In genomic region chr7:28950346-28951037, GRCm38 (mm10) we compare ENCODE assay signal across 14 mouse cellular contexts. TPM values are rescaled to one million over a fixed set of nuclear protein-coding genes. Genes with fewer than 3 reads are reported as not detected.
DNase-seq lines count a peak whose midpoint lies in the region; ATAC-seq lines count a peak whose summit lies in the region.
"Had no signal": no experiment of that assay in that cellular context is flagged by ENCODE, and none has a peak within 500 bp of the region (broad histone marks: within the 10 kb centered on the region; RNA-seq: fewer than 3 reads in every experiment).

No protein-coding gene starts in this region.

- H3K9ac ChIP-seq in hindbrain, embryonic 11.5 days (ENCODE audit: low read depth, low read length) = no peak overlapping the region
- H3K9ac ChIP-seq in embryonic facial prominence, embryonic 13.5 days = no peak overlapping the region
- H3K9ac ChIP-seq in limb, embryonic 15.5 days = no peak overlapping the region
- H3K9ac ChIP-seq: hindbrain, embryonic 14.5 days; kidney, embryonic 15.5 days; neural tube, embryonic 13.5 days had no signal

- H3K27me3 ChIP-seq in hindbrain, embryonic 10.5 days (ENCODE audit: insufficient read depth, poor library complexity, severe bottlenecking) = no peaks in the 10 kb centered on the region
- H3K27me3 ChIP-seq in hindbrain, embryonic 11.5 days (ENCODE audit: control insufficient read depth, insufficient read depth, low read length) = no peaks in the 10 kb centered on the region
- no peaks in the 10 kb centered on the region for H3K27me3 ChIP-seq in embryonic facial prominence, embryonic 13.5 days
- H3K27me3 ChIP-seq in limb, embryonic 15.5 days = no peaks in the 10 kb centered on the region
- H3K27me3 ChIP-seq: kidney, embryonic 15.5 days; neural tube, embryonic 13.5 days had no signal

- no peak for ATAC-seq in hindbrain, embryonic 11.5 days (ENCODE audit: low FRiP score)
- ATAC-seq in embryonic facial prominence, embryonic 13.5 days (ENCODE audit: insufficient number of reproducible peaks, insufficient read depth, low FRiP score, low TSS enrichment, low read depth) = no peak
- ATAC-seq in limb, embryonic 15.5 days (ENCODE audit: insufficient number of reproducible peaks, low FRiP score, low TSS enrichment, low read depth) = no peak
- ATAC-seq: activated CD4-positive, CD25-positive, alpha-beta regulatory T cell, adult 4 months had no signal

- no peak overlapping the region for H3K4me2 ChIP-seq in hindbrain, embryonic 11.5 days (replicated peaks; ENCODE audit: low read depth, low read length)
- H3K4me2 ChIP-seq in embryonic facial prominence, embryonic 13.5 days = no peak overlapping the region
- H3K4me2 ChIP-seq in limb, embryonic 15.5 days = no peak overlapping the region
- H3K4me2 ChIP-seq: hindbrain, embryonic 14.5 days; kidney, embryonic 15.5 days; neural tube, embryonic 13.5 days had no signal

- peaks cover 41% of the 10 kb centered on the region for H3K36me3 ChIP-seq in hindbrain, embryonic 10.5 days
- H3K36me3 ChIP-seq in hindbrain, embryonic 11.5 days (ENCODE audit: control insufficient read depth, insufficient read depth, low read length) = no peaks in the 10 kb centered on the region
- H3K36me3 ChIP-seq in embryonic facial prominence, embryonic 13.5 days = peaks cover 8% of the 10 kb centered on the region
- H3K36me3 ChIP-seq in limb, embryonic 15.5 days = no peaks in the 10 kb centered on the region
- H3K36me3 ChIP-seq: neural tube, embryonic 13.5 days had no signal

- H3K27ac ChIP-seq in hindbrain, embryonic 10.5 days = 0 out of 2 replicates have a peak overlapping the region, but pooled peaks have one; percentile 18
- no peak overlapping the region for H3K27ac ChIP-seq in hindbrain, embryonic 11.5 days (ENCODE audit: low read depth, low read length)
- peak overlapping the region; percentile 24; the same call in 1 of the 2 replicates for H3K27ac ChIP-seq in brown adipose tissue, adult 24 weeks (replicated peaks; ENCODE audit: low read depth, low read length)
- H3K27ac ChIP-seq in embryonic facial prominence, embryonic 13.5 days = peak overlapping the region; percentile 93; the same call in 1 of the 2 replicates
- peak overlapping the region; percentile 50 for H3K27ac ChIP-seq in limb, embryonic 15.5 days
- H3K27ac ChIP-seq: hindbrain, embryonic 14.5 days; neural tube, embryonic 13.5 days had no signal

- H3K4me3 ChIP-seq in hindbrain, embryonic 10.5 days = no peak overlapping the region
- no peak overlapping the region for H3K4me3 ChIP-seq in hindbrain, embryonic 11.5 days (ENCODE audit: low read depth, low read length)
- no peak overlapping the region for H3K4me3 ChIP-seq in brown adipose tissue, adult 24 weeks (ENCODE audit: insufficient read depth, low read depth, low read length)
- H3K4me3 ChIP-seq in embryonic facial prominence, embryonic 13.5 days = no peak overlapping the region
- H3K4me3 ChIP-seq in limb, embryonic 15.5 days = no peak overlapping the region
- H3K4me3 ChIP-seq: kidney, embryonic 15.5 days; neural tube, embryonic 13.5 days had no signal

- no peak for DNase-seq in hindbrain, embryonic 10.5 days (ENCODE audit: low spot score)
- DNase-seq in hindbrain, embryonic 11.5 days (ENCODE audit: low spot score) = no peak
- DNase-seq in B cell, adult 2 months = no peak
- DNase-seq in cerebellum, adult 18-20 months = no peak
- DNase-seq: gastrocnemius, postnatal 36 days; lung, adult 2 months; thymus, adult 18-20 months had no signal

- peaks cover 98% of the 10 kb centered on the region for H3K4me1 ChIP-seq in hindbrain, embryonic 10.5 days (replicated peaks)
- H3K4me1 ChIP-seq in hindbrain, embryonic 11.5 days (replicated peaks; ENCODE audit: control insufficient read depth, insufficient read depth, low read length) = peaks cover 5% of the 10 kb centered on the region
- H3K4me1 ChIP-seq in brown adipose tissue, adult 24 weeks (ENCODE audit: control insufficient read depth, insufficient read depth, insufficient read length, low read length) = peaks cover 75% of the 10 kb centered on the region
- peaks cover 94% of the 10 kb centered on the region for H3K4me1 ChIP-seq in embryonic facial prominence, embryonic 13.5 days
- peaks cover 96% of the 10 kb centered on the region for H3K4me1 ChIP-seq in limb, embryonic 15.5 days

- WGBS in hindbrain, embryonic 10.5 days = 91% methylated on average over 10 of the region's 10 CpGs
- 94% methylated on average over 10 of the region's 10 CpGs for WGBS in hindbrain, embryonic 11.5 days
- 69% methylated on average over 10 of the region's 10 CpGs for WGBS in embryonic facial prominence, embryonic 13.5 days
- 58% methylated on average over 10 of the region's 10 CpGs for WGBS in limb, embryonic 15.5 days

- no peaks in the 10 kb centered on the region for H3K9me3 ChIP-seq in hindbrain, embryonic 10.5 days
- no peaks in the 10 kb centered on the region for H3K9me3 ChIP-seq in hindbrain, embryonic 11.5 days (ENCODE audit: control insufficient read depth, low read length)
- H3K9me3 ChIP-seq in embryonic facial prominence, embryonic 13.5 days = no peaks in the 10 kb centered on the region
- H3K9me3 ChIP-seq in limb, embryonic 15.5 days = no peaks in the 10 kb centered on the region
- H3K9me3 ChIP-seq: kidney, embryonic 15.5 days; neural tube, embryonic 13.5 days had no signal

RNA-seq across cellular contexts. Expression of gene Actn4, which starts 11.6 kb away (rescaled TPM):
- polyA plus RNA-seq in hindbrain, embryonic 10.5 days (2016; fragmentation: Nextera tagmentation; extraction: Ambion mirVana) = 216 and 245 TPM in 2 replicates
- polyA plus RNA-seq in hindbrain, embryonic 11.5 days (2014; fragmentation: Nextera tagmentation; extraction: Ambion mirVana) = 134 and 157 TPM in 2 replicates
- 122 and 135 TPM in 2 replicates for polyA plus RNA-seq in brown adipose tissue, adult 24 weeks (2012; ENCODE audit: insufficient read depth, insufficient read length, missing spikeins)
- polyA plus RNA-seq in embryonic facial prominence, embryonic 13.5 days (2015; fragmentation: Nextera tagmentation; extraction: Ambion mirVana) = 232 and 258 TPM in 2 replicates
- polyA plus RNA-seq in limb, embryonic 15.5 days (2015; fragmentation: Nextera tagmentation; extraction: Ambion mirVana) = 347 and 359 TPM in 2 replicates

RNA-seq across cellular contexts. Expression of gene Eif3k, which starts 31.2 kb away (rescaled TPM):
- 426 and 432 TPM in 2 replicates for polyA plus RNA-seq in hindbrain, embryonic 10.5 days (2016; fragmentation: Nextera tagmentation; extraction: Ambion mirVana)
- 389 and 409 TPM in 2 replicates for polyA plus RNA-seq in hindbrain, embryonic 11.5 days (2014; fragmentation: Nextera tagmentation; extraction: Ambion mirVana)
- polyA plus RNA-seq in brown adipose tissue, adult 24 weeks (2012; ENCODE audit: insufficient read depth, insufficient read length, missing spikeins) = 165 and 216 TPM in 2 replicates
- polyA plus RNA-seq in embryonic facial prominence, embryonic 13.5 days (2015; fragmentation: Nextera tagmentation; extraction: Ambion mirVana) = 453 and 455 TPM in 2 replicates
- polyA plus RNA-seq in limb, embryonic 15.5 days (2015; fragmentation: Nextera tagmentation; extraction: Ambion mirVana) = 372 and 387 TPM in 2 replicates

RNA-seq across cellular contexts. Expression of gene Map4k1, which starts 31.4 kb away (rescaled TPM):
- 8.8 and 9.0 TPM in 2 replicates for polyA plus RNA-seq in hindbrain, embryonic 10.5 days (2016; fragmentation: Nextera tagmentation; extraction: Ambion mirVana)
- polyA plus RNA-seq in hindbrain, embryonic 11.5 days (2014; fragmentation: Nextera tagmentation; extraction: Ambion mirVana) = 4.3 and 5.0 TPM in 2 replicates
- polyA plus RNA-seq in brown adipose tissue, adult 24 weeks (2012; ENCODE audit: insufficient read depth, insufficient read length, missing spikeins) = 0.63 and 1.4 TPM in 2 replicates
- polyA plus RNA-seq in embryonic facial prominence, embryonic 13.5 days (2015; fragmentation: Nextera tagmentation; extraction: Ambion mirVana) = 7.7 and 9.9 TPM in 2 replicates
- 7.2 and 7.6 TPM in 2 replicates for polyA plus RNA-seq in limb, embryonic 15.5 days (2015; fragmentation: Nextera tagmentation; extraction: Ambion mirVana)
